Mouse (Mus musculus): ENCODE data around the gene Etnppl. TPM values are rescaled to one million over a fixed set of nuclear protein-coding genes. Genes with fewer than 3 reads are reported as not detected.
A peak's percentile ranks its signal among the peaks of the same experiment; 100 is the strongest.

Etnppl gene
- total and polyA plus RNA-seq, 2 experiments: 54.4 to 113 TPM

DNA sequence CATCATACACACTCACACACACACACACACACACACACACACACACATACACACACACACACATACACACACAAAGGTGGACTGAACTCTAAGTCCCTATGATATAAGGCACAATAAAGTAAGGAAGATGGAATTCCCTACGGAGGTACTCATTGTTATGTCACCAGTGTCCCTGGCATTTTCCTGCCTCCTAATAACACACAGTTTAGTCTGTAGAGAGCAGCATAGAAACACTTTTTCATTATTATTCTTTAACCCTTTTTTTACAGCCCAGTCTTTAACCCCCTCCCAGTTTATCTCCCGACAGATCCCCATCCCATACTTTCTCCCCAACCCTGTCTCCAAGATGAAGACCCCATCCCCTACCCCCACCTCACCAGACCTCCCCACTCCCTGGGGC is 35.7 kb upstream of the Etnppl start:
- H3K4me1 ChIP-seq (ENCODE audit: control insufficient read depth, insufficient read depth, low read length): no peaks in the 10 kb centered on the region
- no peak for DNase-seq (ENCODE audit: extremely low read depth, low read depth, low spot score)
- no peak overlapping the region for H3K9ac ChIP-seq (ENCODE audit: low read depth, low read length)
- no peaks in the 10 kb centered on the region for H3K36me3 ChIP-seq (ENCODE audit: control insufficient read depth, insufficient read depth, low read length)
- TF ChIP-seq POLR2A (IDR thresholded peaks at IDR 0.05; ENCODE audit: extremely low read depth, insufficient read depth, low read length) (no peak), CTCF (IDR thresholded peaks at IDR 0.05; ENCODE audit: low read depth, low read length) (no peak)
- H3K27ac ChIP-seq (replicated peaks; ENCODE audit: insufficient read depth, low read depth, low read length): no peak overlapping the region
- no peaks in the 10 kb centered on the region for H3K27me3 ChIP-seq (ENCODE audit: control insufficient read depth, insufficient read depth, low read length)
- WGBS: 87% methylated on average over 2 of the region's 2 CpGs
- H3K79me2 ChIP-seq (ENCODE audit: control insufficient read depth, insufficient read depth, low read length): no peaks in the 10 kb centered on the region
- no peak overlapping the region for H3K4me3 ChIP-seq (ENCODE audit: insufficient read depth, low read depth, low read length)

DNA sequence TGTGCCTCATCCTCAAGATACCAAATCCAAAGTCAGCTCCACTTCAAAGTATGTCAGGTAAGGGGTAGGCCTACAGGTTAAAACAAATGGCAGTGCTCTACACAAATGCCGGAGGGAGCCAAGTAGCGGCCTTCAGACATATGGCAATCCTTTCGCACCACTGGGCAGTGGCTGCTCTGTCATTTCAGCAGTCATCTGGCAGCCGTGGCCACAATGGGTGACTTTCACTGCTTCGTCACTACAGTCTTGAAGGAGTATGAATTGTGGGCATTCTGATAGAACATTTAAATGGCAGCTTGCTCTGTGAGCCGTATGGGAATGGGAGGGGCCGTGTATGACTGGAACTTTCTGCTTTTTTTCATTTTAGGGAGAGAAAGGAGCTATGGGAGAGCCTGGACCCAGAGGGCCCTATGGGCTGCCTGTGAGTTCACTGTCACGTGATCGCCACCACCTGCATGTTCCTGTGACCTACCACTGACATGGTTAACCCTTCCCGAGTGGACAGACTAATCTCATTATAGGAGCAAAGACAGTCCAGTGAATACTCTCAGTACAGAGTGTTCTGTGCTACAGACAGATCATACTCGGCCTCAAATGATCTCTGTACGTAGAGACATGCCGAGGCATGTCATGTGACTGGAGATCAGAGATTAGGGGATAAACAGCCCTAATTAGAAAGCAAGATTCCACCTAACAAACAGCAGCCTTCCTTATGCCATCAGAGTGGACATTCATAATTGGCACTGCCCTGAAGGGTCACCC is 34.2 kb upstream of the Etnppl start:
- WGBS: 90% methylated on average over 13 of the region's 13 CpGs
- DNase-seq (ENCODE audit: extremely low read depth, low read depth, low spot score): no peak
- Histone ChIP-seq H3K4me1 (ENCODE audit: control insufficient read depth, insufficient read depth, low read length) (no peaks in the 10 kb centered on the region), H3K79me2 (ENCODE audit: control insufficient read depth, insufficient read depth, low read length) (no peaks in the 10 kb centered on the region), H3K4me3 (ENCODE audit: insufficient read depth, low read depth, low read length) (no peak overlapping the region), H3K36me3 (ENCODE audit: control insufficient read depth, insufficient read depth, low read length) (no peaks in the 10 kb centered on the region), H3K9ac (ENCODE audit: low read depth, low read length) (no peak overlapping the region), H3K27ac (replicated peaks; ENCODE audit: insufficient read depth, low read depth, low read length) (no peak overlapping the region), H3K27me3 (ENCODE audit: control insufficient read depth, insufficient read depth, low read length) (no peaks in the 10 kb centered on the region)
- TF ChIP-seq POLR2A (IDR thresholded peaks at IDR 0.05; ENCODE audit: extremely low read depth, insufficient read depth, low read length) (no peak), CTCF (IDR thresholded peaks at IDR 0.05; ENCODE audit: low read depth, low read length) (no peak)

DNA sequence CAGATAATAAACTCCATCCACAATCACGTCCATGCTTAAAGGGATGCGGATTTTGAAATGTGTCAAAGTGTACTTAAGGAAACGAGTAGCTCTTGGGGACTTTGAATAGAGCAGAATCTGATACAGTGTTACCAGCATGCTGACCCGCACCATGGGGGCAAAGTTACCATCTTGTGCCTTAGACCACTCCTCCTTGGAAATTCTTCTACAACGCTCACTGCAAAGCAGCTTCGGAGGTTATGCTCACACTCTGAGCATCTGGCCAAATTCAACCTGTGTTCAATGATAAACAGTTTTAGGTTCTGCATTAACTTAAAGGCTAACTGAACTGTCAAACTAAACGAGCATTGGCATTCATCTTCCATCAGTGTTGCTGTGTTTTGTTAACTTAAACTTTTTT is 33.2 kb upstream of the Etnppl start:
- H3K27ac ChIP-seq (replicated peaks; ENCODE audit: insufficient read depth, low read depth, low read length): no peak overlapping the region
- WGBS: 87% methylated on average over 7 of the region's 7 CpGs

DNA sequence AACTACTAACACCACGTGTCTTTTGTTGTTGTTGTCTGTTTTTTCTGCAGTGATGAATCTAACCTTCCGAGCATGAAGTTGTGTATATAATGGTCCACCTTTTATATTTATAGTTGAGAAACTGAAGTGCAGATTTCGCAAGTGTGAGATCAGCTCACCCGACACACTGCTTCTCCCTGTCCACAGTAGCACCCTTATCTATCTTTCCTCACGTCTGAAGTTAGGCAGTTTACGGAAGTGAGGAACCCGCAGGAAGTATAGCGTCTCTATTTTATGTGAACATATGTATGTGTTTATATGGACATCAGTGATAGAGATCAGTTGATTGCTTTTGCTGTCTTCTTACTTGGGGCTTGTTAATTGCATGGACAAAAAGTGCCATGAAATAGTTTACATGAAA is 22.2 kb upstream of the Etnppl start:
- Histone ChIP-seq H3K9ac (ENCODE audit: low read depth, low read length) (no peak overlapping the region), H3K27ac (replicated peaks; ENCODE audit: insufficient read depth, low read depth, low read length) (no peak overlapping the region), H3K4me1 (ENCODE audit: control insufficient read depth, insufficient read depth, low read length) (no peaks in the 10 kb centered on the region), H3K36me3 (ENCODE audit: control insufficient read depth, insufficient read depth, low read length) (no peaks in the 10 kb centered on the region), H3K4me3 (ENCODE audit: insufficient read depth, low read depth, low read length) (no peak overlapping the region), H3K27me3 (ENCODE audit: control insufficient read depth, insufficient read depth, low read length) (no peaks in the 10 kb centered on the region), H3K79me2 (ENCODE audit: control insufficient read depth, insufficient read depth, low read length) (no peaks in the 10 kb centered on the region)
- WGBS: 56% methylated on average over 8 of the region's 8 CpGs
- no peak for DNase-seq (ENCODE audit: extremely low read depth, low read depth, low spot score)
- TF ChIP-seq POLR2A (IDR thresholded peaks at IDR 0.05; ENCODE audit: extremely low read depth, insufficient read depth, low read length) (no peak), CTCF (IDR thresholded peaks at IDR 0.05; ENCODE audit: low read depth, low read length) (no peak)

More for the DNA sequence above, 33.2 kb upstream of the Etnppl start:
- no peak for DNase-seq (ENCODE audit: extremely low read depth, low read depth, low spot score)
- no peaks in the 10 kb centered on the region for H3K36me3 ChIP-seq (ENCODE audit: control insufficient read depth, insufficient read depth, low read length)
- H3K9ac ChIP-seq (ENCODE audit: low read depth, low read length): no peak overlapping the region
- no peaks in the 10 kb centered on the region for H3K4me1 ChIP-seq (ENCODE audit: control insufficient read depth, insufficient read depth, low read length)
- H3K4me3 ChIP-seq (ENCODE audit: insufficient read depth, low read depth, low read length): no peak overlapping the region
- no peak for TF ChIP-seq CTCF (IDR thresholded peaks at IDR 0.05; ENCODE audit: low read depth, low read length)
- TF ChIP-seq POLR2A (IDR thresholded peaks at IDR 0.05; ENCODE audit: extremely low read depth, insufficient read depth, low read length): no peak
- no peaks in the 10 kb centered on the region for H3K79me2 ChIP-seq (ENCODE audit: control insufficient read depth, insufficient read depth, low read length)
- H3K27me3 ChIP-seq (ENCODE audit: control insufficient read depth, insufficient read depth, low read length): no peaks in the 10 kb centered on the region

DNA sequence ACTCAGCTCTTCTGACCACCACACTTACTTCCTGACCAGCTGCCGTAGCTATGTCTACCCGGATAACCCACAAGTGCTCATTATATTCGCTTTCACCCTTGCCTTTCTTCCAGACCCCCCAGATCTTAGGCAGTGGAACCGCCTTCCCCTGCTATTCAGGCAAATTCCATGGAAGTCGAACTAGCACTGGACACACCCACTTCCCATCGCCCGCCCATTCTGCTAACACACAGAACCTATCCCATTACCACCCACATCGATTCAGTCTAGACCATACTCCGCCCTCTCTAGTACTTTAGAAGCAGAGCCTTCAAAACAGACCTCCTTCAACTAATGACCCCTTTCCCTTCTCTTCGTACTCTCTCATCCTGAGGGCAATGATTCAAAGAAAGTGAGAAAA is 15.8 kb upstream of the Etnppl start:
- WGBS: 82% methylated on average over 10 of the region's 10 CpGs
- no peaks in the 10 kb centered on the region for H3K79me2 ChIP-seq (ENCODE audit: control insufficient read depth, insufficient read depth, low read length)
- H3K36me3 ChIP-seq (ENCODE audit: control insufficient read depth, insufficient read depth, low read length): no peaks in the 10 kb centered on the region
- no peak overlapping the region for H3K4me3 ChIP-seq (ENCODE audit: insufficient read depth, low read depth, low read length)
- no peak for DNase-seq (ENCODE audit: extremely low read depth, low read depth, low spot score)
- TF ChIP-seq POLR2A (IDR thresholded peaks at IDR 0.05; ENCODE audit: extremely low read depth, insufficient read depth, low read length) (no peak), CTCF (IDR thresholded peaks at IDR 0.05; ENCODE audit: low read depth, low read length) (no peak)
- H3K27me3 ChIP-seq (ENCODE audit: control insufficient read depth, insufficient read depth, low read length): no peaks in the 10 kb centered on the region
- no peaks in the 10 kb centered on the region for H3K4me1 ChIP-seq (ENCODE audit: control insufficient read depth, insufficient read depth, low read length)
- H3K27ac ChIP-seq (replicated peaks; ENCODE audit: insufficient read depth, low read depth, low read length): no peak overlapping the region
- H3K9ac ChIP-seq (ENCODE audit: low read depth, low read length): no peak overlapping the region

DNA sequence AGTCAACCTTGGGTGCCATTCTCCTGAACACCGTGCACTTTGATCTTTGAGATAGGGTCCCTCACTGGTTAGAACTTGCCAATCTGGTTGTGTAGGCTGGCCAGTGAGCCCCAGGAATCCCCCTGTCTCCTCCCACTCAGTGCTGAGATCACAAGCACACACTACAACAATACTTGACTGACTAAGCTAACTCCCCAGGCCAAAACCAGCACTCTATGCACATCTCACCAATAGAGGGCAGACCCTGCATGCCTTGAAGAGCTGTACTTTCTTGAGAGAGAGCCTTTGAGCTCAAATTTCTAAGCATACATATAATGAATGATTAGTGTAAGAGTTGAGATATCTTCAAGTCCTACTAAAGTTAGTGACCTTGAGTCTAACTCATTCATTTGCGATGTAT is 9.3 kb upstream of the Etnppl start:
- 77% methylated on average over 2 of the region's 2 CpGs for WGBS
- no peak for TF ChIP-seq POLR2A (IDR thresholded peaks at IDR 0.05; ENCODE audit: extremely low read depth, insufficient read depth, low read length)
- peak; percentile 59 for TF ChIP-seq CTCF (IDR thresholded peaks at IDR 0.05; ENCODE audit: low read depth, low read length)
- H3K27me3 ChIP-seq (ENCODE audit: control insufficient read depth, insufficient read depth, low read length): no peaks in the 10 kb centered on the region
- no peak overlapping the region for H3K9ac ChIP-seq (ENCODE audit: low read depth, low read length)
- H3K36me3 ChIP-seq (ENCODE audit: control insufficient read depth, insufficient read depth, low read length): no peaks in the 10 kb centered on the region
- H3K79me2 ChIP-seq (ENCODE audit: control insufficient read depth, insufficient read depth, low read length): no peaks in the 10 kb centered on the region
- H3K27ac ChIP-seq (replicated peaks; ENCODE audit: insufficient read depth, low read depth, low read length): no peak overlapping the region
- peak; percentile 66 for DNase-seq (ENCODE audit: extremely low read depth, low read depth, low spot score)
- H3K4me3 ChIP-seq (ENCODE audit: insufficient read depth, low read depth, low read length): no peak overlapping the region
- H3K4me1 ChIP-seq (ENCODE audit: control insufficient read depth, insufficient read depth, low read length): peaks cover 3% of the 10 kb centered on the region; the same call in 1 of the 2 replicates

All from liver, adult 2 months (tissue).